Mouse (Mus musculus) kidney, embryonic 16.5 days (tissue): ENCODE data around the gene Scgb2b17. TPM values are rescaled to one million over a fixed set of nuclear protein-coding genes. Genes with fewer than 3 reads are reported as not detected.
"Not testable (repeated sequence)": the region's sequence is repeated elsewhere in the genome, so short reads cannot be mapped to it uniquely, and the experiment has no call there.

ENCODE experiments used
- ATAC-seq: fragments of 200-750 bp; cut with Nextera tagmentation; 2 replicates; pipeline ENCODE4 v1.8.0; 2017; ENCODE audit warnings: moderate TSS enrichment; ENCODE audit not compliant: low FRiP score, low TSS enrichment
- H3K27ac ChIP-seq: fragments of 300-500 bp; sonication (generic); 2 replicates; pipeline ENCODE4 v1.5.1; 2014; ENCODE audit warnings: low read length
- H3K27me3 ChIP-seq: fragments of 300-500 bp; sonication (generic); 2 replicates; pipeline ENCODE4 v1.6.1; 2014; ENCODE audit warnings: low read length, control low read depth, mixed read lengths; ENCODE audit not compliant: insufficient read depth
- H3K36me3 ChIP-seq: fragments of 300-500 bp; sonication (generic); 2 replicates; pipeline ENCODE4 v1.6.1; 2014; ENCODE audit warnings: low read length, control low read depth, mixed read lengths; ENCODE audit not compliant: insufficient read depth
- H3K4me1 ChIP-seq: fragments of 300-500 bp; sonication (generic); 2 replicates; pipeline ENCODE4 v1.6.1; 2014; ENCODE audit warnings: low read length, control low read depth, mixed read lengths; ENCODE audit not compliant: insufficient read depth
- H3K4me2 ChIP-seq: fragments of 300-500 bp; sonication (generic); replicated peaks from 2 replicates; pipeline ENCODE4 v1.6.1; 2014; ENCODE audit warnings: low read depth, low read length
- H3K4me3 ChIP-seq: fragments of 300-500 bp; sonication (generic); 2 replicates; pipeline ENCODE4 v1.5.1; 2014; ENCODE audit warnings: mild to moderate bottlenecking, low read length
- H3K9ac ChIP-seq: fragments of 300-500 bp; sonication (generic); replicated peaks from 2 replicates; pipeline ENCODE4 v1.6.1; 2014; ENCODE audit warnings: low read length
- H3K9me3 ChIP-seq: fragments of 300-500 bp; sonication (generic); 2 replicates; pipeline ENCODE4 v1.6.1; 2016; ENCODE audit warnings: low read length, control low read depth
- polyA plus RNA-seq: library from polyadenylated mRNA; unstranded; fragments of >200 nt; fragmentation: Nextera tagmentation; extraction: Ambion mirVana; gene quantifications from 2 replicates; pipeline ENCODE4 v1.2.1, GENCODE M21; 2015

Gene Scgb2b17
- not detected in 2 replicates for polyA plus RNA-seq

DNA sequence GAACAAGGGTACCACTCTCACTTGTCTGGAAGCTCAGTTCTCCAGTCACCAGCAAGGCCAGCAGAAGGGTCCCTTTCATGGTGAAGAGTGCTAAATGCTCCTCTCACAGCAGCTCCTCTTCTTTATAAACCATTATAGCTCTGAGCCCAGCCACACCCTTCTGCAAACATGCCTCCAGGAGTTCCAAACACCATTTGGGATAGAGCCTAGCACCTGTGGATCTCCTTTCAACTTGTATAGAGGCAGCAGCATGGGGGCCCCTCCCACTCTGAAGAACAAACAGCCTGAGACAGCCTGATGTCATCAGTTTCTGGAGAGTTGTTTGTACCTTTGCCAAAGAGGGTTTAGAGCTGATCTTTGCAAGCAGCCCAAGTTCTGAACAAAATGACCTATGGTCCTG is at the start of gene Scgb2b17:
TSS of gene Scgb2b17 (minus strand) at position 101 of the 400 bp plus-strand sequence.
- ATAC-seq, H3K4me1 ChIP-seq, H3K9ac ChIP-seq, H3K9me3 ChIP-seq, H3K27me3 ChIP-seq, H3K4me2 ChIP-seq, H3K36me3 ChIP-seq, H3K27ac ChIP-seq, H3K4me3 ChIP-seq: not testable (repeated sequence)

DNA sequence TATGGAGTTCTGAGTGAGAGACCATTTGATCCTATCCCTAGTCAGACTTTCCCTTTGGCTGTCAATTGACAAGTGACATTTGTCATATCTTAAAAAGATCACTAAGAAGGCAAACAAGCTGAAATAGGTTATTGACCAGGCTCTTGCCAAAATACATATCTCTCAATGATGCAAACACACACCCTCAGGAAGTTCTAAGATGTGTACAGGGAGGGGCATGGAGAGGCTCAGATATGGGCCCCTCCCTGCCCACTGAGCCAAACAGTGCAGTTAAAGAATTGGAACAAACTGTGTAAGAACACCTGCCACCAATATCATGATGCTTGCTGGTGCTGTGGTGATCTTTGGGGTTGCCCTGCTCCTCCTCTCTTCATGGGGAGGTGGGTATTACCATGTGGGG is 6.8 kb upstream of the Scgb2b17 start, which contains the start of gene Scgb1b17:
TSS of gene Scgb1b17 (plus strand) at position 301 of the 400 bp plus-strand sequence.
- H3K4me1 ChIP-seq, H3K27me3 ChIP-seq, H3K4me2 ChIP-seq, H3K27ac ChIP-seq, H3K9me3 ChIP-seq, H3K9ac ChIP-seq, ATAC-seq, H3K4me3 ChIP-seq, H3K36me3 ChIP-seq: not testable (repeated sequence)

Other genes starting within 250 kb of the Scgb2b17 start
- not detected in 2 replicates for gene Scgb2b15, start 226.9 kb downstream of the Scgb2b17 start, polyA plus RNA-seq
- gene Scgb1b15, start 220.0 kb downstream of the Scgb2b17 start, polyA plus RNA-seq, result not detected in 2 replicates
- not detected in 2 replicates for gene Scgb1b17, start 6.9 kb upstream of the Scgb2b17 start, polyA plus RNA-seq
- gene Scgb2b18, start 117.3 kb upstream of the Scgb2b17 start, polyA plus RNA-seq, result not detected in 2 replicates
- not detected in 2 replicates for gene Scgb1b18, start 129.0 kb upstream of the Scgb2b17 start, polyA plus RNA-seq
- gene Scgb2b19, start 223.8 kb upstream of the Scgb2b17 start, polyA plus RNA-seq, result not detected in 2 replicates
- not detected in 2 replicates for gene Scgb1b19, start 230.7 kb upstream of the Scgb2b17 start, polyA plus RNA-seq